Mouse (Mus musculus) myocyte (in vitro differentiated cells): Measurements from ENCODE around the gene Mrpl16.

Source experiments
- POLR2A ChIP-seq: IDR thresholded peaks from one replicate; pipeline ENCODE4 v1.6.1; 2011; ENCODE audit warnings: low read depth, mild to moderate bottlenecking, control low read depth, moderate library complexity; ENCODE audit not compliant: insufficient read length
- USF1 ChIP-seq: IDR thresholded peaks from one replicate; pipeline ENCODE4 v1.6.1; 2011; ENCODE audit warnings: low read depth, mild to moderate bottlenecking, control low read depth, moderate library complexity

DNA sequence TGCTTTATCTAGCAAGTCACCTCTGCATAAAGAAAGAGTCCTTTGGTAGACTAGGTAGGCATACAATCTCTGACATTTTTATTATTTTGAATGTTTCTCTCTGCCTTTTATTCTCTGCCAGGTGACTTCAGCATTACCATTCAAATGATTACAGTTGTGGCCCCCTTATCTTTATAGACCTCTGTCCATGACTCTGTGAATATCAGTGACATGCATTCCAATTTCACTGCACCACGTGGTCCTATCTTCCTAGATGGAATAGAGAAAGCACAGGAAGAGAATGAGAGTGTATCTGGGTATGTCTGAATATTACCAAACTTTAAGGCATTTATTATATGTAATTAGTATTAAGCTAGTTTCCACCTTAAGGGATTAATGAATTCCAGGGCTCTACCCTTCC is 33.7 kb upstream of the Mrpl16 start:
- TF ChIP-seq USF1 (no peak), POLR2A (no peak)
